Mouse (Mus musculus): ENCODE measurements around the gene Cavin4.

DNA sequence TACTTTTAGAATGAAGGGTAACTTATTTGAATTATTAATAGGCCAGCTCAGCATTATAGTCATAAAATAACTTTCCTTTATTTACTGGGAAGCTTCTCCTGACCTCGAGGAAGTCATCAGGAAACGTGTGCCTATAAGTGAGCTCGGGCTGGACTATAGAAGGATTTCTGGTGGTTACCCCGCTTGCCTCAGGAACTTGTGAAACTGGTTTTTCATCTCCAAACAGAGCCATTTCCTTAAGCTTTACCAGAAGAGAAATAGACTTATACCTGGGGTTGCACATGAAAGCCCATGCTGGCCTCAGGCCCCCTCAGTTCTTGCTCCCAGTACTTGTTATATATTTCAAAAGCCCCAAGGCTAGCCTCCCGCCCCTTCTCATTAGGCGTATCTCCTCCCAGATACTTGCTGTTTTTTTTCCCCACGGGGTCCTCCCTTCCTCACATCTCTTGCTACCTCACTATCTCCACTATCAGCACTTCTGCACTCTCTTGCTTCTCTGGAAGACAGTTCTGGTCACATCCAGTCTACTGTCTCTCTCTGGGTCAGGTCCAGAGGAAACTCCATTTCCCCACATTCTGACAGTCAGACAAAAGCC lies 21.4 kb downstream of the Cavin4 start:
- TF ChIP-seq POLR2A (IDR thresholded peaks at IDR 0.05; ENCODE audit: control insufficient read depth, low read depth, low read length) (no peak), CTCF (IDR thresholded peaks at IDR 0.05; ENCODE audit: control insufficient read depth, insufficient read depth, insufficient replicate concordance, low read depth, low read length) (no peak)

All from testis, adult 2 months (tissue).